Mouse (Mus musculus) liver, embryonic 15.5 days (tissue): ENCODE measurements around the gene Anxa6. TPM values are rescaled to one million over a fixed set of nuclear protein-coding genes. Genes with fewer than 3 reads are reported as not detected.

Experiments used
- ATAC-seq: fragments of 200-750 bp; cut with Nextera tagmentation; 2 replicates; pipeline ENCODE4 v1.8.0; 2017; ENCODE audit warnings: moderate number of reproducible peaks, mild to moderate bottlenecking, moderate library complexity; ENCODE audit not compliant: insufficient read depth
- H3K27ac ChIP-seq: fragments of 300-500 bp; sonication (generic); replicated peaks from 2 replicates; pipeline ENCODE4 v1.5.1; 2015; ENCODE audit warnings: mild to moderate bottlenecking, inconsistent platforms
- H3K27me3 ChIP-seq: fragments of 300-500 bp; sonication (generic); 2 replicates; pipeline ENCODE4 v1.6.1; 2015; ENCODE audit warnings: mild to moderate bottlenecking, inconsistent platforms
- H3K36me3 ChIP-seq: fragments of 300-500 bp; sonication (generic); replicated peaks from 2 replicates; pipeline ENCODE4 v1.6.1; 2015; ENCODE audit warnings: moderate library complexity, mild to moderate bottlenecking, inconsistent platforms
- H3K4me1 ChIP-seq: fragments of 300-500 bp; sonication (generic); replicated peaks from 2 replicates; pipeline ENCODE4 v1.6.1; 2015; ENCODE audit warnings: inconsistent platforms
- H3K4me2 ChIP-seq: fragments of 300-500 bp; sonication (generic); 2 replicates; pipeline ENCODE4 v1.6.1; 2015; ENCODE audit warnings: moderate library complexity, mild to moderate bottlenecking, inconsistent platforms
- H3K4me3 ChIP-seq: fragments of 300-500 bp; sonication (generic); replicated peaks from 2 replicates; pipeline ENCODE4 v1.5.1; 2015; ENCODE audit warnings: mild to moderate bottlenecking, inconsistent platforms
- H3K9ac ChIP-seq: fragments of 300-500 bp; sonication (generic); 2 replicates; pipeline ENCODE4 v1.6.1; 2015; ENCODE audit warnings: moderate library complexity, mild to moderate bottlenecking, inconsistent platforms
- H3K9me3 ChIP-seq: fragments of 300-500 bp; sonication (generic); replicated peaks from 2 replicates; pipeline ENCODE4 v1.6.1; 2016; ENCODE audit warnings: inconsistent platforms
- WGBS: fragments of 180-500 bp; shearing (Covaris S2); methylation state at CpG from one replicate; pipeline ENCODE4 v1.1.7; 2015; ENCODE audit warnings: mixed read lengths; ENCODE audit not compliant: insufficient replicate concordance; 5-methylcytosine and 5-hydroxymethylcytosine counted together
- polyA plus RNA-seq: library from polyadenylated mRNA; unstranded; fragments of >200 nt; fragmentation: Nextera tagmentation; extraction: Ambion mirVana; gene quantifications from 2 replicates; pipeline ENCODE4 v1.2.1, GENCODE M21; 2015

Anxa6 gene
- polyA plus RNA-seq, 1 experiment from 2014 or later = 54.2 TPM

- WGBS = 4% methylated on average over 11 of the region's 12 CpGs
- Histone ChIP-seq H3K27ac (no peak overlapping the region), H3K9ac (no peak overlapping the region), H3K36me3 (peaks cover 55% of the 10 kb centered on the region), H3K9me3 (no peaks in the 10 kb centered on the region), H3K4me1 (no peaks in the 10 kb centered on the region), H3K27me3 (no peaks in the 10 kb centered on the region), H3K4me3 (no peak overlapping the region), H3K4me2 (no peak overlapping the region)
- peak; percentile 40; the same call in 1 of the 2 replicates for ATAC-seq
Measured at GRCm38 (mm10) chr11:54998284-54998683, 35.0 kb downstream of the Anxa6 start.

DNA sequence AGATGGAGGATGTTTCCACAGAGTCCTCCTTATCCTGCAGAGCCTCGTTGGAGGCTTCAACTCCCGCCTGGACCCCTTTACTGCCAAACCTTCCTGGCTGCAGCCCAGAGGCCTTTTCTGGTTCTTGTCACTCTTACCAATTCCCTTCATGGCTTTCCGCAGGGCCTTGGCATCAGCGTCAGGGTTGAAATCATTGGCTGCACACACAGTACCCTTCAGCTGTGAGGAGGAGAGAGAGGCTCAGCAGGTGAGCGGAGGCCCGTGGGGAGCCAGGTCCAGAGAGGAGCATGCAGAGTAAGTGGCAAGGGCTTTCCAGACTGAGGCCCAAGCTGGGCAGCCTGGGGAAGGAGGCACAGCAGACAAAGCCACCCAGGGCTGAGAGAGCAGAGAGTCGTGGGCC lies 37.1 kb downstream of the Anxa6 start:
- H3K27me3 ChIP-seq = no peaks in the 10 kb centered on the region
- no peak overlapping the region for H3K27ac ChIP-seq
- no peak overlapping the region for H3K4me3 ChIP-seq
- no peak overlapping the region for H3K4me2 ChIP-seq
- H3K4me1 ChIP-seq = no peaks in the 10 kb centered on the region
- 59% methylated on average over 7 of the region's 7 CpGs for WGBS
- H3K9ac ChIP-seq = no peak overlapping the region
- no peaks in the 10 kb centered on the region for H3K9me3 ChIP-seq
- no peak for ATAC-seq
- H3K36me3 ChIP-seq = peaks cover 49% of the 10 kb centered on the region

GRCm38 (mm10) chr11:54989920-54990319 lies 43.3 kb downstream of the Anxa6 start:
- Histone ChIP-seq H3K27me3 (no peaks in the 10 kb centered on the region), H3K4me3 (no peak overlapping the region), H3K4me1 (0 out of 2 replicates have a peak, but pooled peaks cover 7% of the 10 kb centered on the region), H3K36me3 (peaks cover 23% of the 10 kb centered on the region), H3K4me2 (no peak overlapping the region), H3K9me3 (no peaks in the 10 kb centered on the region), H3K9ac (no peak overlapping the region), H3K27ac (no peak overlapping the region)
- no peak for ATAC-seq

GRCm38 (mm10) chr11:54988754-54989349 lies 44.4 kb downstream of the Anxa6 start:
- Histone ChIP-seq H3K9ac (no peak overlapping the region), H3K27ac (no peak overlapping the region), H3K9me3 (no peaks in the 10 kb centered on the region), H3K4me3 (no peak overlapping the region), H3K4me2 (no peak overlapping the region), H3K36me3 (peaks cover 23% of the 10 kb centered on the region), H3K27me3 (no peaks in the 10 kb centered on the region), H3K4me1 (0 out of 2 replicates have a peak, but pooled peaks cover 7% of the 10 kb centered on the region)
- no peak for ATAC-seq
- WGBS = 75% methylated on average over 8 of the region's 8 CpGs

DNA sequence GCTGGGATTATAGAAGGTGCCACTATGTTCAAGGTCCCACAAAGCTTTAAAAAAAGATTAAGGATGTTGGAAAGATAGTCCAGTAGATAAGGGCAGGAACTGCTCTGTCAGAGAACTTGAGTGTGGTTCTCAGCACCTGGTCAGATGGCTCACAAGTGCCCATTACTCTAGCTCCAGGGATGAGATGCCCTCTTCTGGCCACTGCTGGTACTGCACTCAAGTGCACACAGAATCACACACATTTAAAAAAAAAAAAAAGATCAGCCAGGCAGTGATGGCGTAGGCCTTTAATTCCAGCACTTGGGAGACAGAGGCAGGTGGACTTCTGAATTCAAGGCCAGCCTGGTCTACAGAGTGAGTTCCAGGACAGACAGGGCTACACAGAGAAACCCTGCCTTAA lies 45.3 kb downstream of the Anxa6 start:
- Histone ChIP-seq H3K4me1 (0 out of 2 replicates have a peak, but pooled peaks cover 7% of the 10 kb centered on the region), H3K9me3 (no peaks in the 10 kb centered on the region), H3K4me2 (no peak overlapping the region), H3K9ac (no peak overlapping the region), H3K27me3 (no peaks in the 10 kb centered on the region), H3K27ac (no peak overlapping the region), H3K36me3 (peaks cover 28% of the 10 kb centered on the region), H3K4me3 (no peak overlapping the region)
- 58% methylated on average over 1 of the region's 1 CpGs for WGBS
- no peak for ATAC-seq

GRCm38 (mm10) chr11:54985086-54985485 lies 48.2 kb downstream of the Anxa6 start:
- Histone ChIP-seq H3K9me3 (no peaks in the 10 kb centered on the region), H3K27me3 (no peaks in the 10 kb centered on the region), H3K4me1 (0 out of 2 replicates have a peak, but pooled peaks cover 5% of the 10 kb centered on the region), H3K27ac (no peak overlapping the region), H3K36me3 (peaks cover 46% of the 10 kb centered on the region), H3K4me2 (no peak overlapping the region), H3K4me3 (no peak overlapping the region), H3K9ac (no peak overlapping the region)
- no peak for ATAC-seq
- WGBS = 65% methylated on average over 3 of the region's 3 CpGs

DNA sequence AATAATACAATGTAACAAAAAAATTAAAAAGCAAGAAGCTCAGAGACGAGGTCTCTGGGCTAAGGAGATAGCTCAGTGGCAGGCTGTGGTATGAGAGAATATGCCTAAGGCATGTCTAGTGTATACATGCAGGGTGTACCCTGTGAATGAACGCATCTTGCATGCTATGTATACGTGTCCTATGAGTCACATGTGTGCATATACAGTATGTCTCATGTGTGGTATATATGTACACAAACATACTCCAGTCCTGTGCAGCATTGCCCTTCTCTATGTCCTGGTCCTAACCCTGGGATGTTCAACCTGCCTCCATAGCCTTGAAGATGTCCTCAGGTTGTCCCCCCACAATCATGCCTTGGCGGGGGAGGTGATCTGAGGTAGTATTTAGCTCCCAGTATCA lies 48.7 kb downstream of the Anxa6 start:
- WGBS = 55% methylated on average over 4 of the region's 4 CpGs
- no peak overlapping the region for H3K4me2 ChIP-seq
- H3K27me3 ChIP-seq = no peaks in the 10 kb centered on the region
- no peak overlapping the region for H3K27ac ChIP-seq
- peaks cover 43% of the 10 kb centered on the region for H3K36me3 ChIP-seq
- H3K9me3 ChIP-seq = no peaks in the 10 kb centered on the region
- H3K9ac ChIP-seq = no peak overlapping the region
- H3K4me3 ChIP-seq = no peak overlapping the region
- 0 out of 2 replicates have a peak, but pooled peaks cover under 1% of the 10 kb centered on the region for H3K4me1 ChIP-seq
- ATAC-seq = no peak

DNA sequence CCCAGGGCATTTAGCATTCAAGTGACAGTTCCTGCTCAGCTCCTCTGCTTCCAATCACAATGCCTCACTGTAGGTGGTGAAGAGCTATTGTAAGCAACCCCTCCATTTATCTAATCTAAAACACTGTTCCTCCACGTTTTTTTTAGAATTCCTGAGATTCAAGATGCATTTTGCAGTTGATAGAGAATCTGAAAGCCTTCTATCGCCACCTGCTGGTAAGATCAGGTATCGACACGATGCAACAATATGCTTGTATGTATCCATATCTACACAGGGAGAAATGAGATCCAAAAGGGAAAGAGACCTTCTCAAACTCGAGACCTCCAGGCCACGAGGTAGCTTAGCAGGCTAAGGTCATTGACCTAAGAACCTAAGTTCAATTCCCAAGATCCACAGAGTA lies 49.2 kb downstream of the Anxa6 start:
- Histone ChIP-seq H3K4me1 (no peaks in the 10 kb centered on the region), H3K27me3 (no peaks in the 10 kb centered on the region), H3K4me3 (no peak overlapping the region), H3K9ac (no peak overlapping the region), H3K4me2 (no peak overlapping the region), H3K9me3 (no peaks in the 10 kb centered on the region), H3K27ac (no peak overlapping the region), H3K36me3 (peaks cover 44% of the 10 kb centered on the region)
- no peak for ATAC-seq
- under 1% methylated on average over 6 of the region's 6 CpGs for WGBS

DNA sequence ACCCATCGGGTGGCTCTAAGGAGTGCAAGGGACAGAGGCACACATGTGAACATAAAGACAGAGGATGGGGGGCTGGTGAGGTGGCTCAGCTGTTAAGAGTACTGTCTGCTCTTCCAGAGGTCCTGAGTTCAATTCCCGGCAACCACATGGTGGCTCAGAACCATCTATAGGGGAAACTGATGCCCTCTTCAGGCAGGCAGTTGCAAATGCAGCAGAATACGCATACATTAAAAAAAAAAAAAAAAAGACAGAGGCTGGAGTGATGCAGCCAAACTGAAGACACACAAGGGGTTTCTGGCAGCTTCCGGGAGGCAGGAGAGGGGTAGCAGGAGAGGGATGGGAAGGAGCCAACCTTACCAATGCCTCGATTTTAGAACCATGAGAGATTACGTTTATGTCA lies 50.7 kb downstream of the Anxa6 start:
- no peaks in the 10 kb centered on the region for H3K4me1 ChIP-seq
- no peaks in the 10 kb centered on the region for H3K27me3 ChIP-seq
- H3K36me3 ChIP-seq = peaks cover 45% of the 10 kb centered on the region
- no peak for ATAC-seq
- 63% methylated on average over 6 of the region's 6 CpGs for WGBS
- no peak overlapping the region for H3K9ac ChIP-seq
- no peak overlapping the region for H3K27ac ChIP-seq
- no peak overlapping the region for H3K4me2 ChIP-seq
- H3K4me3 ChIP-seq = no peak overlapping the region
- no peaks in the 10 kb centered on the region for H3K9me3 ChIP-seq

DNA sequence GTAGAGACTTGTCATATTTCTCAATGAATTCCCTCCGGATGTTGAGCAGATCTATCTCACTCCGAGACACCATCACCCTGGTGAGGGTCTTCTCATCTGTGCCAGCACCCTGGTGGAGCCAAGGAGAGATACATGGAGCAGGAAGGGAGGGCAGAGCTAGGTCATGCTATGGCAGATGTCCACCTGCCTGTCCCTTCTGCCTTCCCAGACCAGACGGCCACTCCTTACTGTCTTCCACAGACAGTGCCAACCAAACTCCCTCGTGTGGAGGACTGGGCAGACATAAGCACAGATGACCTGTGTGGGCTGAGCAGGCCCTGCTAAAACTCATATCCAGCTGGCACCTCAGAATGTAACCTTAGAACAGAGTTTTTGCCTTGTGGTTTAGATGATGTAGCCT lies 51.6 kb downstream of the Anxa6 start:
- Histone ChIP-seq H3K4me1 (no peaks in the 10 kb centered on the region), H3K36me3 (peaks cover 44% of the 10 kb centered on the region), H3K9me3 (no peaks in the 10 kb centered on the region), H3K9ac (no peak overlapping the region), H3K27me3 (no peaks in the 10 kb centered on the region), H3K4me2 (no peak overlapping the region), H3K4me3 (no peak overlapping the region), H3K27ac (no peak overlapping the region)
- no peak for ATAC-seq
- WGBS = 79% methylated on average over 4 of the region's 4 CpGs

- H3K4me1 ChIP-seq = peaks cover 16% of the 10 kb centered on the region
- no peak overlapping the region for H3K9ac ChIP-seq
- H3K36me3 ChIP-seq = peaks cover 29% of the 10 kb centered on the region
- no peak for ATAC-seq
- 49% methylated on average over 6 of the region's 6 CpGs for WGBS
- H3K4me3 ChIP-seq = no peak overlapping the region
- no peak overlapping the region for H3K4me2 ChIP-seq
- H3K9me3 ChIP-seq = no peaks in the 10 kb centered on the region
- no peak overlapping the region for H3K27ac ChIP-seq
- H3K27me3 ChIP-seq = no peaks in the 10 kb centered on the region
Measured at GRCm38 (mm10) chr11:54977385-54977937, 55.8 kb downstream of the Anxa6 start.

DNA sequence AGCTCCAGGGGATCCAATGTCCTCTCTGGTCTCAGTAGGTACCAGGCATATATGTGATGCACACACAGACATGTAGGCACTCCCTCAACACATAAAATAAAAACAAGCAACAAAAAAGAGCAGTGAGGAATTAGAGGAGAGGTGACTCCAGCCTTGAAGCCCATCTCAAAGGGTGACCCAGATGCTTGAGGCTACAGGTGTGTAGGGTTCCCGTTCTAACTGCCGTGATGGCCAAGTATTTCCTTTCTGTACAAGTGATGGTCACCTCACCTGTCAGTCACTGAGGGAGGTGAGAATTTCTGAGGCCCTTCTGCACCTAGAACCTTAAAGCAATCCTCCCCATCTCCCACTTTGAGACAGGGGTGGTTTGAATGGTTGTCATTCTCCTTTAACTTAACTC lies 56.9 kb downstream of the Anxa6 start:
- Histone ChIP-seq H3K4me2 (no peak overlapping the region), H3K27ac (no peak overlapping the region), H3K36me3 (peaks cover 18% of the 10 kb centered on the region), H3K4me3 (no peak overlapping the region), H3K4me1 (peaks cover 20% of the 10 kb centered on the region), H3K9ac (no peak overlapping the region), H3K27me3 (no peaks in the 10 kb centered on the region), H3K9me3 (no peaks in the 10 kb centered on the region)
- ATAC-seq = no peak
- 81% methylated on average over 2 of the region's 2 CpGs for WGBS
